Mouse (Mus musculus): ENCODE results near the gene Etl4. TPM values are rescaled to one million over a fixed set of nuclear protein-coding genes. Genes with fewer than 3 reads are reported as not detected.

Gene Etl4
- total and polyA plus RNA-seq, 2 experiments from 2014 or later = 4.8 to 10.9 TPM

DNA sequence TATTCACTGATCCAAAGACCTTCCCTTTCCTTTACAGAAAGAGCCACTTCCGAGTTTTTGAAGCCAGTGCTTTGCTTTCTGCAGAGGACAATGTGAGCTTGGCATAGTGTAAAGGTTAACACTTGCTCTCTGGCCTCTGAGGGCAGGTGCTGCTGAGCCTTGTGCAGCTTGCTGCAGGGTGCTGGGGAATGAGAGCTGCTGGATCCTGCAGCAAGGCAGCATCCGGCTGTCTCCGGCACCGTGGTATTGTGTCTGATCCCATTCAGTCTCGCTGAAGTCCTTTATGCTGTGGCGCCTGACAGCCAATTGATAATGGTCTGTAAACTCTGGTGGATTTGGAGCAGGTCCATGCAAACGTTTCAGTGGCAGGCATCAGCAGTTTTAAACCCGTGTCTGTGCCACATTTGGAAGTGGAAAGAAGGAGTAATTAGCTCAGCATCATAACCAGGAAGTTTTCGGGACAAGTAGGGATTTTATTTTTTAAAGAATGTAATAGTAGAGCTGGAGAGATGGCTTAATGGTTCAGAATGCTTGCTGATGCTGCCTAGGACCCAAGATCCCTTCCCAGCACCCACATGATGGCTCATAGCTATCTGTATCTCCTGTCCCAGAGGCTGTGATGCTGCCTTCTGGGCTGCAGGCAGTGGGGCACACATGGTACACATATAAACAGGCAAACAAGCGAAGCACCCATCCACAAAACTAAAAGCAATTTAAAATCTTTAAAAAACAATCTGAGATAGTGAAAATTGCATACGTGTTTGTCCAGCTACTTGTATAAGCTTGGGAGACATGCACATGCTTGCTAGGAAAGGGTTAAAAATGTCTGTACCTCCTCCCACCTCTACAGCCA, 637.1 kb downstream of the Etl4 start:
- TF ChIP-seq CTCF (IDR thresholded peaks at IDR 0.05) = no peak
- H3K4me3 ChIP-seq (ENCODE audit: low read depth, low read length) = peak overlapping the region; percentile 13
- H3K9ac ChIP-seq (replicated peaks; ENCODE audit: low read length, poor library complexity, severe bottlenecking) = no peak overlapping the region
- no peaks in the 10 kb centered on the region for H3K36me3 ChIP-seq (ENCODE audit: insufficient read depth, low read length)
- no peak overlapping the region for H3K27ac ChIP-seq (ENCODE audit: low read depth, low read length)
- H3K9me3 ChIP-seq (ENCODE audit: low read length) = no peaks in the 10 kb centered on the region
- DNase-seq (ENCODE audit: low spot score) = peak; percentile 24
- H3K4me2 ChIP-seq (ENCODE audit: low read depth, low read length, poor library complexity, severe bottlenecking) = peak overlapping the region; percentile 37
- H3K27me3 ChIP-seq (ENCODE audit: insufficient read depth, low read length) = no peaks in the 10 kb centered on the region
- H3K4me1 ChIP-seq (ENCODE audit: insufficient read depth, low read length) = 0 out of 2 replicates have a peak, but pooled peaks cover 5% of the 10 kb centered on the region
- WGBS = 17% methylated on average over 11 of the region's 11 CpGs
- peak; percentile 67 for ATAC-seq (ENCODE audit: low FRiP score)

DNA sequence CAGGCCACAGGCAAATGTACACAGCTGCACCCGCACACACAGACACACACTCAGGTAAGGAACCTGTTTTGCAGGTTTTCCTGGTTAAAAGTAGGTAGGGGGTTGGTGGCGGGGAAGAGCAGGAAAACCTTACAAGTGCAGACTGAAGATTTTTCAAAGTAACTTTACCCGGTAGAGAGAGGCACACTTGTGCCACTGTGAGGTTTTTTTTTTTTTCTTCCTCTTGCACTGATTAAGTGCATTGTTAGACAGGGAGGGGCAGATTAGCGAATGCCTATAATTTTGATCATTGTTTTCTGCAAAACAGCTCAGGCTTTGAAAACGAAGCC, 637.7 kb downstream of the Etl4 start:
- 8% methylated on average over 5 of the region's 5 CpGs for WGBS
- no peak for DNase-seq (ENCODE audit: low spot score)
- peak overlapping the region; percentile 13 for H3K4me3 ChIP-seq (ENCODE audit: low read depth, low read length)

DNA sequence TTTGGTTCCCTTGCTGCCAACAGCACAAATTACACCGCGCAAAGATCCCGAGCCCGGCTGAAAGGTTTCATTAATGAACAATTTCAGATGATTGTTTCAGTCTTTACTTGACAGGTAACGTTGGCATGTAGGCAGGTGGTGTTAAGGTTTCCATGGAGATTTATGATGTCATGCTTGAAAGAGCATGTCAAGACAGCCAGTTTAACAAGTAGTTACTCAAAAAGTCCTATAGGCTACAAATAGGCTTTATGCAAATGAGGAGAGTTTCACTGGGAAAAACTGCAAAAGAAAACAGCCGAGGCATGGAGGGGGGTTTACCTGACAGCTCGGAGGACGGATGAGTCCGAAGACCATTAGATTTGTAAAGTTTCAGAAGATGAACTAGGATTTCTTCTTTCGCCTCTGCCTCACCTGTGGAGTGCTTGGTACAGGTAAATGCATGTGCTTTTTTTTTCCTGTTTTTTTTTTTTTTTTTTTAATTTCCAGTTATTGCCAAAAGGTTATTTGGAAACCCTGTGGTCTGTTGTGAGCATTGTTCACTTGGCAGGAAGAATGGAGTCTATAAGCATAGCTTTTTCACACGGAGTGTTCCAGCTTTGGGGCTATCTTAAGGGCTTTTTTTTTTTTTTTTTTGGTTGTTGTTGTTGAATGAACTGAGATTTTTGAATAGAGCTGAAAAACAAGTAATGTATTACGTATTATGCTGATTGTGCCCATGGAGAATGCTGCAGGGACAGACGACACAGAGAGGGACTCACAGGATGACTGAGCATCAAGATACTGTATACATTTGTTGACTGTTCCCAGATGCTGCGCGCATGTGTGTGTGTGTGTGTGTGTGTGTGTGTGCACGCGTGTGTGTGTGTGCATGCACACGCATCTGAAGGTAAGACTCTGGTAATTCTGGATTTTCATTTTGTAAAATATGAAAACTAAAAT, 638.4 kb downstream of the Etl4 start:
- TF ChIP-seq CTCF (IDR thresholded peaks at IDR 0.05) = no peak
- no peak for DNase-seq (ENCODE audit: low spot score)
- Histone ChIP-seq H3K4me1 (ENCODE audit: insufficient read depth, low read length) (0 out of 2 replicates have a peak, but pooled peaks cover 5% of the 10 kb centered on the region), H3K9me3 (ENCODE audit: low read length) (no peaks in the 10 kb centered on the region), H3K4me2 (ENCODE audit: low read depth, low read length, poor library complexity, severe bottlenecking) (peak overlapping the region; percentile 37), H3K27me3 (ENCODE audit: insufficient read depth, low read length) (no peaks in the 10 kb centered on the region), H3K4me3 (ENCODE audit: low read depth, low read length) (peak overlapping the region; percentile 13), H3K9ac (replicated peaks; ENCODE audit: low read length, poor library complexity, severe bottlenecking) (no peak overlapping the region), H3K27ac (ENCODE audit: low read depth, low read length) (no peak overlapping the region), H3K36me3 (ENCODE audit: insufficient read depth, low read length) (no peaks in the 10 kb centered on the region)
- ATAC-seq (ENCODE audit: low FRiP score) = no peak
- 16% methylated on average over 18 of the region's 18 CpGs for WGBS

More for the DNA sequence above, 637.7 kb downstream of the Etl4 start:
- peak overlapping the region; percentile 37 for H3K4me2 ChIP-seq (ENCODE audit: low read depth, low read length, poor library complexity, severe bottlenecking)
- no peak for TF ChIP-seq CTCF (IDR thresholded peaks at IDR 0.05)
- H3K27me3 ChIP-seq (ENCODE audit: insufficient read depth, low read length) = no peaks in the 10 kb centered on the region
- peak; percentile 41; the same call in 1 of the 2 replicates for ATAC-seq (ENCODE audit: low FRiP score)
- H3K9me3 ChIP-seq (ENCODE audit: low read length) = no peaks in the 10 kb centered on the region
- H3K27ac ChIP-seq (ENCODE audit: low read depth, low read length) = no peak overlapping the region
- H3K36me3 ChIP-seq (ENCODE audit: insufficient read depth, low read length) = no peaks in the 10 kb centered on the region
- 0 out of 2 replicates have a peak, but pooled peaks cover 5% of the 10 kb centered on the region for H3K4me1 ChIP-seq (ENCODE audit: insufficient read depth, low read length)
- no peak overlapping the region for H3K9ac ChIP-seq (replicated peaks; ENCODE audit: low read length, poor library complexity, severe bottlenecking)

DNA sequence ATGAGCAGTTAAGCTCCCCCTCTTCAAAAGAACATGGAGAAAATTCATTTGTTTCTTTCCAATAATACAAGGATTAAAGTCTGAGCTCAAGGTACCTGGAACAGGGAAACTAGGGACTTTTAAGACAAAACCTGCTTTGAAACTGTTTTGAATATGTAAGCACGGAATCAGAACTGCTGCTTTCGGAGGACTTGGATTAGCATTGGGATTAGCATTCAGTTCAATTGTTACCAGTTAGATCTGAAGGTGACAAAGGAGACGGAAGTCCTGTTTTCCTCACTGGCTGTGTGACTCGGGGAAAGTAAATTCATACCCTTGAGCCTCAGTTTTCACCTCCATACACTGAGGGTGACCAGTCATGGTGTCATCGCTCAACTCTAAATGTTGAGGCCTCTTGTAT, 639.5 kb downstream of the Etl4 start:
- H3K4me2 ChIP-seq (ENCODE audit: low read depth, low read length, poor library complexity, severe bottlenecking) = no peak overlapping the region
- no peak overlapping the region for H3K4me3 ChIP-seq (ENCODE audit: low read depth, low read length)
- WGBS = 30% methylated on average over 5 of the region's 5 CpGs
- H3K36me3 ChIP-seq (ENCODE audit: insufficient read depth, low read length) = no peaks in the 10 kb centered on the region
- no peak for TF ChIP-seq CTCF (IDR thresholded peaks at IDR 0.05)
- no peak overlapping the region for H3K27ac ChIP-seq (ENCODE audit: low read depth, low read length)
- no peaks in the 10 kb centered on the region for H3K27me3 ChIP-seq (ENCODE audit: insufficient read depth, low read length)
- DNase-seq (ENCODE audit: low spot score) (no peak), ATAC-seq (ENCODE audit: low FRiP score) (no peak)
- H3K9ac ChIP-seq (replicated peaks; ENCODE audit: low read length, poor library complexity, severe bottlenecking) = no peak overlapping the region
- H3K9me3 ChIP-seq (ENCODE audit: low read length) = no peaks in the 10 kb centered on the region
- 0 out of 2 replicates have a peak, but pooled peaks cover 5% of the 10 kb centered on the region for H3K4me1 ChIP-seq (ENCODE audit: insufficient read depth, low read length)

DNA sequence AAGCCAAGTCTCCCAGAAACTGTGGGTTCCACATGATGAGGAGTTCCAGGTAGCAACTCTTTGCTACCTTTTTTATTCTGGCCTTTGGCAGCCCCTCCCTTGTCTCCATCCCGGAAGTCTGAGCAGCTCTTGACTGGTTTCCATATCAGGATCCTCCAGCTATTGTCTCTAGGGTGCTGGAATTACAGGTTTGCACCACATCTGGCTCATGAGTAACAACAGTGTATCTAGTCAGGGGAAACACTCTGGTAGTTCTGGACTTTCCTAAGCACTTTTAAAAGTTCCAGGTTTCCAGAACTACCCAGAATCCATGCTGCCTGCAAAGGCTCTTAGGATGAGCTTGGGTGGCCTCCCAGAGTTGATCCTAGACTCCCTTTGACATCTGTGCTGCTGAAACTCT, 640.4 kb downstream of the Etl4 start:
- Histone ChIP-seq H3K27ac (ENCODE audit: low read depth, low read length) (no peak overlapping the region), H3K27me3 (ENCODE audit: insufficient read depth, low read length) (no peaks in the 10 kb centered on the region), H3K4me1 (ENCODE audit: insufficient read depth, low read length) (0 out of 2 replicates have a peak, but pooled peaks cover 5% of the 10 kb centered on the region), H3K9ac (replicated peaks; ENCODE audit: low read length, poor library complexity, severe bottlenecking) (no peak overlapping the region), H3K9me3 (ENCODE audit: low read length) (no peaks in the 10 kb centered on the region), H3K4me3 (ENCODE audit: low read depth, low read length) (no peak overlapping the region), H3K36me3 (ENCODE audit: insufficient read depth, low read length) (no peaks in the 10 kb centered on the region), H3K4me2 (ENCODE audit: low read depth, low read length, poor library complexity, severe bottlenecking) (no peak overlapping the region)
- DNase-seq (ENCODE audit: low spot score) (no peak), ATAC-seq (ENCODE audit: low FRiP score) (no peak)
- 79% methylated on average over 1 of the region's 1 CpGs for WGBS
- TF ChIP-seq CTCF (IDR thresholded peaks at IDR 0.05) = no peak

Measured in midbrain, postnatal 0 days (tissue).